Mouse (Mus musculus) myocyte (in vitro differentiated cells): ENCODE results near the gene Gyg. TPM values are rescaled to one million over a fixed set of nuclear protein-coding genes. Genes with fewer than 3 reads are reported as not detected.

Source experiments
- H3K27me3 ChIP-seq: one replicate; pipeline ENCODE4 v1.6.1; 2011; ENCODE audit not compliant: control insufficient read depth, insufficient read depth, insufficient read length
- H3K36me3 ChIP-seq: one replicate; pipeline ENCODE4 v1.6.1; 2011; ENCODE audit not compliant: control insufficient read depth, insufficient read depth
- H3K4me2 ChIP-seq: one replicate; pipeline ENCODE4 v1.6.1; 2011; ENCODE audit warnings: low read depth, control low read depth
- H3K4me3 ChIP-seq: one replicate; pipeline ENCODE4 v1.5.1; 2011; ENCODE audit warnings: mild to moderate bottlenecking, control low read depth, moderate library complexity
- H3K79me2 ChIP-seq: one replicate; pipeline ENCODE4 v1.6.1; 2011; ENCODE audit not compliant: control insufficient read depth, insufficient read depth
- H3ac ChIP-seq: one replicate; pipeline ENCODE4 v1.6.1; 2011; ENCODE audit not compliant: control insufficient read depth, insufficient read length
- CEBPB ChIP-seq: IDR thresholded peaks from 2 replicates; pipeline ENCODE4 v1.6.1; 2011; ENCODE audit warnings: mild to moderate bottlenecking, moderate library complexity; ENCODE audit not compliant: poor library complexity, insufficient read depth, severe bottlenecking
- E2F4 ChIP-seq: IDR thresholded peaks from one replicate; pipeline ENCODE4 v1.6.1; 2011; ENCODE audit warnings: mild to moderate bottlenecking, control low read depth, moderate library complexity; ENCODE audit not compliant: insufficient read depth
- MAX ChIP-seq: IDR thresholded peaks from one replicate; pipeline ENCODE4 v1.6.1; 2011; ENCODE audit warnings: low read depth, mild to moderate bottlenecking, control low read depth
- MYOD1 ChIP-seq, 3 experiments: IDR thresholded peaks; one replicate each; pipeline ENCODE4 v1.6.1; 2011; ENCODE audit warnings: control low read depth in 2 of 3, low read depth in 2 of 3, mild to moderate bottlenecking in 2 of 3, moderate library complexity in 1 of 3; ENCODE audit not compliant: insufficient read length in 2 of 3, control insufficient read depth in 1 of 3
- MYOG ChIP-seq, 3 experiments: IDR thresholded peaks; one replicate each; pipeline ENCODE4 v1.6.1; 2011; ENCODE audit warnings: control low read depth in 2 of 3, low read depth in 2 of 3, mild to moderate bottlenecking in 2 of 3; ENCODE audit not compliant: insufficient read length in 2 of 3, control insufficient read depth in 1 of 3, insufficient read depth in 1 of 3
- POLR2A ChIP-seq: IDR thresholded peaks from one replicate; pipeline ENCODE4 v1.6.1; 2011; ENCODE audit warnings: low read depth, mild to moderate bottlenecking, control low read depth, moderate library complexity; ENCODE audit not compliant: insufficient read length
- POLR2AphosphoS2 ChIP-seq: IDR thresholded peaks from one replicate; pipeline ENCODE4 v1.6.1; 2011; ENCODE audit warnings: low read depth, control low read depth; ENCODE audit not compliant: insufficient read length
- REST ChIP-seq: IDR thresholded peaks from one replicate; pipeline ENCODE4 v1.6.1; 2011; ENCODE audit warnings: mild to moderate bottlenecking, control low read depth, moderate library complexity; ENCODE audit not compliant: insufficient read depth, insufficient read length
- SRF ChIP-seq: IDR thresholded peaks from one replicate; pipeline ENCODE4 v1.6.1; 2011; ENCODE audit warnings: low read depth; ENCODE audit not compliant: control insufficient read depth, insufficient read length
- TCF12 ChIP-seq: IDR thresholded peaks from one replicate; pipeline ENCODE4 v1.6.1; 2011; ENCODE audit warnings: mild to moderate bottlenecking, control low read depth; ENCODE audit not compliant: poor library complexity, insufficient read depth, severe bottlenecking
- TCF3 ChIP-seq: IDR thresholded peaks from one replicate; pipeline ENCODE4 v1.6.1; 2011; ENCODE audit warnings: low read depth, control low read depth; ENCODE audit not compliant: insufficient read length
- USF1 ChIP-seq: IDR thresholded peaks from one replicate; pipeline ENCODE4 v1.6.1; 2011; ENCODE audit warnings: low read depth, mild to moderate bottlenecking, control low read depth, moderate library complexity
- polyA plus RNA-seq: library from polyadenylated mRNA; unstranded; fragments of >200 nt; fragmentation: generic; extraction: Trizol; gene quantifications from one replicate; pipeline ENCODE4 v1.2.1, GENCODE M21; 2012; ENCODE audit warnings: missing spikeins

Gyg gene
- polyA plus RNA-seq, 1 experiment = 63.9 TPM

DNA sequence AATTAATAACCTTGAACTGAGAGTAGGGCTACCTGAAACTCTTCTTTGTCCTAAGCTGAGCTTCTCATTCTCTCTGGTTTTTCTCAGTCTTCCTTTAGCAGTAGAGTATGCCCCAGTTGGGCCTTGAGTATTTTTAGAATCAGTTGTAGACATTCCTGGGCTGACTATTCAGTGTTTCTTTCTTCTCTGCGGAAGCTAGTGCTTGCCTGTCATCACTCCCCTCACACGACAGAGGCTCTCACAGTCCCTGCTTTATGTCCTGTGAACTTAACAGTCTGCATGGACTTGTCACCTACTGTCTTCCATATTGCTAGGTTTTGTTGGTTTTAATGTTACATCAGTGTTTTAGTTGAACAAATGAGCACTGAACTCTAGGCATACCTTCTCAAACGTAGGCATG lies 73.0 kb downstream of the Gyg start:
- Histone ChIP-seq H3K79me2 (no peaks in the 10 kb centered on the region), H3K4me3 (no peak overlapping the region), H3K27me3 (no peaks in the 10 kb centered on the region), H3K36me3 (no peaks in the 10 kb centered on the region), H3ac (no peak overlapping the region), H3K4me2 (no peak overlapping the region)
- TF ChIP-seq TCF3 (no peak), POLR2A (no peak), REST (no peak), MYOD1 (IDR thresholded peaks at IDR 0.05; ENCODE audit: control insufficient read depth in 1 of 3, insufficient read length in 2 of 3, low read depth in 2 of 3) (no peak), POLR2AphosphoS2 (no peak), MAX (no peak), MYOG (IDR thresholded peaks at IDR 0.05; ENCODE audit: control insufficient read depth in 1 of 3, insufficient read depth in 1 of 3, insufficient read length in 2 of 3, low read depth in 2 of 3) (no peak), CEBPB (no peak), E2F4 (no peak), SRF (no peak), TCF12 (no peak), USF1 (no peak)

DNA sequence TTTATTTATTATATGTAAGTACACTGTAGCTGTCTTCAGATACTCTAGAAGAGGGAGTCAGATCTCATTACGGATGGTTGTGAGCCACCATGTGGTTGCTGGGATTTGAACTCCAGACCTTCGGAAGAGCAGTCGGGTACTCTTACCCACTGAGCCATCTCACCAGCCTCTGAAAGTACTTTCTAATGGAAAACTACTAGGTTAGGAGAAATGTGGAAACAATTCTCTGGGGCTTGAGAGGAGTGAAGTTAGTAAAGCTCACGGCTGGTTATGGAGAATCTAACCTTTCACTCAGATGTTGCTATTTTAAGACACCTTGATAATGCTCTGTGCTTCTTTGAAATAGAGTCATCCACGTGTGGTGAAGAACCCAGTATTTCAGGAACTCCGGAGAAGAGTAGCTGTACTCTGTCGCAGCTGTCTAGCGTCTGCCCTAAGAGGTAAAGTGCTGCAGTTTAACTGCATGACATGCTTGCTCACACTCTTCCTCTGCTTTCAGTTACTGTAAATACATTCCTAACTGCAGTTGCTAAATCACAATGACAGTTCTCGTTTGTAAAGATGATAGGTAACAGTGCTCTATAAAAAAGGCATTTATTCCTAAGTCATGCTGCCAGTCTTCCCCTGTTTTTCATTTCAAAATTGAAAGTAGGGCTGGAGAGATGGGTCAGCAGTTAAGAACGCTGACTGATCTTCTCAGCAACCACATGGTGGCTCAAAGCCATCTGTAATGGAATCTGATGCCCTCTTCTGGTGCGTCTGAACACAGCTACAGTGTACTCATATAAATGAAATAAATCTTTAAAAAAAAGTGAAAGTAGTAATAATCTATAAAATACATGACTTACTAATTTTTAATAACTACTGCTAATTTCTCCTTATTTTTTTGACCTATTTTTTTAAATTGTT lies 78.7 kb downstream of the Gyg start:
- Histone ChIP-seq H3K36me3 (no peaks in the 10 kb centered on the region), H3ac (no peak overlapping the region), H3K4me2 (peak overlapping the region; percentile 10), H3K27me3 (no peaks in the 10 kb centered on the region), H3K4me3 (no peak overlapping the region), H3K79me2 (no peaks in the 10 kb centered on the region)
- TF ChIP-seq REST (no peak), MYOG (IDR thresholded peaks at IDR 0.05; ENCODE audit: control insufficient read depth in 1 of 3, insufficient read depth in 1 of 3, insufficient read length in 2 of 3, low read depth in 2 of 3) (no peak), MAX (no peak), TCF12 (no peak), CEBPB (no peak), USF1 (no peak), SRF (no peak), POLR2A (no peak), POLR2AphosphoS2 (no peak), MYOD1 (IDR thresholded peaks at IDR 0.05; ENCODE audit: control insufficient read depth in 1 of 3, insufficient read length in 2 of 3, low read depth in 2 of 3) (no peak), TCF3 (no peak), E2F4 (no peak)

Other genes starting within 250 kb of the Gyg start
- 3.7 TPM for gene Cp, start 198.3 kb downstream of the Gyg start, polyA plus RNA-seq
- gene Hps3, start 120.0 kb downstream of the Gyg start, polyA plus RNA-seq = 3.4 TPM
- 1.3 TPM for gene Hltf, start 97.5 kb downstream of the Gyg start, polyA plus RNA-seq
- not detected for gene Cpa3, start 86.9 kb upstream of the Gyg start, polyA plus RNA-seq
- not detected for gene Cpb1, start 120.4 kb upstream of the Gyg start, polyA plus RNA-seq
- gene Agtr1b, start 211.9 kb upstream of the Gyg start, polyA plus RNA-seq = not detected